In genomic region chr15:102517631-102517975, GRCm38 (mm10) we compare ENCODE assay signal across 1 mouse cellular context.
TF ChIP-seq lines count a peak whose summit lies in the region.

No protein-coding gene starts in this region.

TF ChIP-seq in MEL, 35 proteins besides CTCF, POLR2A, EP300 and RAD21 (continued from another document):
- TF ChIP-seq TCF12 (IDR thresholded peaks at IDR 0.05; ENCODE audit: low read depth, low read length), result peak; percentile 74
- TF ChIP-seq MYC (IDR thresholded peaks at IDR 0.05; ENCODE audit: low read depth, low read length), result peak; percentile 65; the same call in 1 of the 2 replicates
- no peak for TF ChIP-seq BHLHE40 (IDR thresholded peaks at IDR 0.05; ENCODE audit: borderline replicate concordance, low read depth, low read length)
- peak; percentile 81 for TF ChIP-seq MAZ (IDR thresholded peaks at IDR 0.05; ENCODE audit: low read depth, low read length)
- peak; percentile 5; the same call in 1 of the 2 replicates for TF ChIP-seq SMC3 (IDR thresholded peaks at IDR 0.05; ENCODE audit: low read depth, low read length)
- TF ChIP-seq MXI1 (IDR thresholded peaks at IDR 0.05; ENCODE audit: low read depth, low read length), result peak; percentile 21; the same call in 1 of the 2 replicates
- TF ChIP-seq NELFE (IDR thresholded peaks at IDR 0.05; ENCODE audit: low read depth, low read length), result peak; percentile 98
- TF ChIP-seq TBP (IDR thresholded peaks at IDR 0.05; ENCODE audit: low read depth, low read length), result peak; percentile 96
- peak; percentile 93 for TF ChIP-seq POLR2AphosphoS2 (IDR thresholded peaks at IDR 0.05; ENCODE audit: low read length)
- TF ChIP-seq ZMIZ1 (IDR thresholded peaks at IDR 0.05; ENCODE audit: low read depth, low read length), result peak; percentile 99
- no peak for TF ChIP-seq ZC3H11A (IDR thresholded peaks at IDR 0.05; ENCODE audit: low read depth, low read length)
- peak; percentile 41; the same call in 1 of the 2 replicates for TF ChIP-seq MAX (IDR thresholded peaks at IDR 0.05; ENCODE audit: low read length)
- no peak for TF ChIP-seq ELF1 (IDR thresholded peaks at IDR 0.05; ENCODE audit: low read depth, low read length)
- no peak for TF ChIP-seq CHD1 (IDR thresholded peaks at IDR 0.05; ENCODE audit: low read depth, low read length)
